Mouse (Mus musculus): ENCODE measurements at regions not wholly inside any gene's neighbourhood (a gene's known extent, or its start where the extent isn't known, plus 50 kb on each side); places are given as distances from the start of the nearest gene placed in this dataset.

GRCm38 (mm10) chr15:51692671-51693070, 2192.0 kb upstream of the Gm7489 start:
- TF ChIP-seq CTCF (IDR thresholded peaks at IDR 0.05; ENCODE audit: insufficient read depth, low read length) (no peak), POLR2A (IDR thresholded peaks at IDR 0.05; ENCODE audit: borderline replicate concordance, extremely low read depth, low read depth, low read length) (no peak)

Measured in lung, adult 2 months (tissue).